Mouse (Mus musculus): ENCODE measurements around the gene St13.

The St13 gene

GRCm38 (mm10) chr15:81319462-81319861, 80.4 kb downstream of the St13 start:
- DNase-seq (ENCODE audit: low read depth, low spot score), result no peak

- DNase-seq (ENCODE audit: low read depth, low spot score), result no peak
Observed at GRCm38 (mm10) chr15:81313928-81314327, 85.9 kb downstream of the St13 start.

Data from WW6 (cell line).